Mouse (Mus musculus) embryonic facial prominence, embryonic 13.5 days (tissue): ENCODE measurements around the gene Tmem131. TPM values are rescaled to one million over a fixed set of nuclear protein-coding genes. Genes with fewer than 3 reads are reported as not detected.

Experiments used
- ATAC-seq: fragments of 200-750 bp; cut with Nextera tagmentation; 2 replicates; pipeline ENCODE4 v1.8.0; 2017; ENCODE audit warnings: low read depth; ENCODE audit not compliant: insufficient number of reproducible peaks, insufficient read depth, low FRiP score, low TSS enrichment
- H3K27ac ChIP-seq: fragments of 300-500 bp; sonication (generic); 2 replicates; pipeline ENCODE4 v1.5.1; 2015; ENCODE audit warnings: moderate library complexity, mild to moderate bottlenecking, inconsistent platforms
- H3K27me3 ChIP-seq: fragments of 300-500 bp; sonication (generic); 2 replicates; pipeline ENCODE4 v1.6.1; 2015; ENCODE audit warnings: mild to moderate bottlenecking, inconsistent platforms
- H3K36me3 ChIP-seq: fragments of 300-500 bp; sonication (generic); 2 replicates; pipeline ENCODE4 v1.6.1; 2015; ENCODE audit warnings: mild to moderate bottlenecking, inconsistent platforms
- H3K4me1 ChIP-seq: fragments of 300-500 bp; sonication (generic); 2 replicates; pipeline ENCODE4 v1.6.1; 2015; ENCODE audit warnings: inconsistent platforms
- H3K4me2 ChIP-seq: fragments of 300-500 bp; sonication (generic); 2 replicates; pipeline ENCODE4 v1.6.1; 2015; ENCODE audit warnings: moderate library complexity, mild to moderate bottlenecking, inconsistent platforms
- H3K4me3 ChIP-seq: fragments of 300-500 bp; sonication (generic); 2 replicates; pipeline ENCODE4 v1.5.1; 2015; ENCODE audit warnings: mild to moderate bottlenecking, inconsistent platforms
- H3K9ac ChIP-seq: fragments of 300-500 bp; sonication (generic); 2 replicates; pipeline ENCODE4 v1.6.1; 2015; ENCODE audit warnings: mild to moderate bottlenecking, inconsistent platforms
- H3K9me3 ChIP-seq: fragments of 300-500 bp; sonication (generic); 2 replicates; pipeline ENCODE4 v1.6.1; 2016; ENCODE audit warnings: inconsistent platforms
- WGBS: fragments of 180-500 bp; shearing (Covaris S2); methylation state at CpG from one replicate; pipeline ENCODE4 v1.1.7; 2015; ENCODE audit warnings: mixed read lengths; 5-methylcytosine and 5-hydroxymethylcytosine counted together
- polyA plus RNA-seq: library from polyadenylated mRNA; unstranded; fragments of >200 nt; fragmentation: Nextera tagmentation; extraction: Ambion mirVana; gene quantifications from 2 replicates; pipeline ENCODE4 v1.2.1, GENCODE M21; 2015

Tmem131 gene
- polyA plus RNA-seq, 1 experiment from 2014 or later, result 17.8 TPM

- no peak for ATAC-seq
- Histone ChIP-seq H3K9ac (no peak overlapping the region), H3K4me3 (no peak overlapping the region), H3K27me3 (no peaks in the 10 kb centered on the region), H3K4me1 (no peaks in the 10 kb centered on the region), H3K36me3 (peaks cover 89% of the 10 kb centered on the region), H3K27ac (no peak overlapping the region), H3K4me2 (no peak overlapping the region), H3K9me3 (no peaks in the 10 kb centered on the region)
- WGBS, result 93% methylated on average over 6 of the region's 6 CpGs
Measured at GRCm38 (mm10) chr1:36815166-36815565, 128.3 kb downstream of the Tmem131 start.

- 86% methylated on average over 5 of the region's 5 CpGs for WGBS
- peaks cover 91% of the 10 kb centered on the region for H3K36me3 ChIP-seq
- H3K9ac ChIP-seq, result no peak overlapping the region
- H3K4me3 ChIP-seq, result no peak overlapping the region
- H3K27ac ChIP-seq, result no peak overlapping the region
- no peaks in the 10 kb centered on the region for H3K27me3 ChIP-seq
- no peak for ATAC-seq
- H3K4me1 ChIP-seq, result no peaks in the 10 kb centered on the region
- H3K9me3 ChIP-seq, result no peaks in the 10 kb centered on the region
- H3K4me2 ChIP-seq, result no peak overlapping the region
Measured at GRCm38 (mm10) chr1:36814271-36814903, 129.1 kb downstream of the Tmem131 start.

DNA sequence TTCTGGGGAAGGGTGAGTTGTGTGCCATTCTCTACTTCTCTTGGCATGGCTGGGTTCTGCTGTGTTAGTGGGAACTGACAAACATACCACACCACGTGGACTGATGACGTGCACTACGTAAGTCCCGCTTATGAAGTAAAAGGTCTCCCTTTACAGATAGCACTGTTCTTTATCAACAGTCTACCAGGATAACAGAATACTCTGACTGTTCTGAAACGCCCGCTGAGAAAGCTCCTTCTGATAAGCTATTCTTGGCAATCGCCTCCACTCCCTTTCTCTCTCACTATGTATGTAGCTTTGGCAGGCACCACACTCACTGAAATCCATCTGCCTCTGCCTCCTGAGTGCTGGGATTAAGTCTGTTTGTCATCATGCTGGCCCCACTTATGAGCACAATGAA, 130.1 kb downstream of the Tmem131 start:
- 86% methylated on average over 7 of the region's 7 CpGs for WGBS

DNA sequence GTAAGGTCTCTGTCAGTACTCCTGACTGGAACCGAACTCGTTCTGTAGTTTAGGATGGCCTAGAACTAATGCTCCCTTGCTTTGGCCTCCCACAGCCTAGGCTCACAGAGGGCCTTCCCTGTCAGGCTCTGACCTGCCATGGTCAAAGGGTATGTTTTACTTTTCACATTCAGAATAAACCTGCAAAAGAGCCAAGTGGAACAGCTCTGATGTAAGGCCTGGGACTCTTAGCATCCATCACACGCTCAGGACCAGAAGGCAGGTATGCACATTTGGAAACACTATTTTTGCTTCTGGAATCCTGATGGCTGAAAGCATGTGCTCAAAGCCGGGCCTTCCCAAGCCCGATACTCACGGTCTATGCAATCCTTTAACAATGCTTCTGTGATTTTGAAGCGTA, 131.7 kb downstream of the Tmem131 start:
- H3K27me3 ChIP-seq, result no peaks in the 10 kb centered on the region
- no peak overlapping the region for H3K4me3 ChIP-seq
- no peaks in the 10 kb centered on the region for H3K4me1 ChIP-seq
- H3K9ac ChIP-seq, result no peak overlapping the region
- no peak overlapping the region for H3K27ac ChIP-seq
- H3K4me2 ChIP-seq, result no peak overlapping the region
- no peak for ATAC-seq
- WGBS, result 97% methylated on average over 7 of the region's 7 CpGs
- H3K36me3 ChIP-seq, result peaks cover 90% of the 10 kb centered on the region
- no peaks in the 10 kb centered on the region for H3K9me3 ChIP-seq

More for the DNA sequence above, 130.1 kb downstream of the Tmem131 start:
- H3K9me3 ChIP-seq, result no peaks in the 10 kb centered on the region
- H3K4me1 ChIP-seq, result no peaks in the 10 kb centered on the region
- H3K9ac ChIP-seq, result no peak overlapping the region
- no peak for ATAC-seq
- H3K27ac ChIP-seq, result no peak overlapping the region
- no peak overlapping the region for H3K4me3 ChIP-seq
- H3K36me3 ChIP-seq, result peaks cover 90% of the 10 kb centered on the region
- no peaks in the 10 kb centered on the region for H3K27me3 ChIP-seq
- H3K4me2 ChIP-seq, result no peak overlapping the region

GRCm38 (mm10) chr1:36807782-36808565, 135.5 kb downstream of the Tmem131 start:
- no peak overlapping the region for H3K4me3 ChIP-seq
- H3K27ac ChIP-seq, result no peak overlapping the region
- no peak overlapping the region for H3K4me2 ChIP-seq
- no peak for ATAC-seq
- H3K27me3 ChIP-seq, result no peaks in the 10 kb centered on the region
- 94% methylated on average over 14 of the region's 14 CpGs for WGBS
- H3K4me1 ChIP-seq, result no peaks in the 10 kb centered on the region
- peaks cover 96% of the 10 kb centered on the region for H3K36me3 ChIP-seq
- H3K9ac ChIP-seq, result no peak overlapping the region
- H3K9me3 ChIP-seq, result no peaks in the 10 kb centered on the region

GRCm38 (mm10) chr1:36807086-36807485, 136.4 kb downstream of the Tmem131 start:
- no peak overlapping the region for H3K9ac ChIP-seq
- H3K4me3 ChIP-seq, result no peak overlapping the region
- H3K27me3 ChIP-seq, result no peaks in the 10 kb centered on the region
- no peak for ATAC-seq
- no peaks in the 10 kb centered on the region for H3K4me1 ChIP-seq
- no peaks in the 10 kb centered on the region for H3K9me3 ChIP-seq
- WGBS, result 88% methylated on average over 1 of the region's 1 CpGs
- no peak overlapping the region for H3K27ac ChIP-seq
- no peak overlapping the region for H3K4me2 ChIP-seq
- H3K36me3 ChIP-seq, result peaks cover 95% of the 10 kb centered on the region

GRCm38 (mm10) chr1:36806181-36806905, 137.1 kb downstream of the Tmem131 start:
- H3K9ac ChIP-seq, result no peak overlapping the region
- no peaks in the 10 kb centered on the region for H3K9me3 ChIP-seq
- H3K27me3 ChIP-seq, result no peaks in the 10 kb centered on the region
- peaks cover 95% of the 10 kb centered on the region for H3K36me3 ChIP-seq
- H3K27ac ChIP-seq, result no peak overlapping the region
- no peaks in the 10 kb centered on the region for H3K4me1 ChIP-seq
- no peak overlapping the region for H3K4me3 ChIP-seq
- 98% methylated on average over 7 of the region's 7 CpGs for WGBS
- H3K4me2 ChIP-seq, result no peak overlapping the region
- ATAC-seq, result no peak

DNA sequence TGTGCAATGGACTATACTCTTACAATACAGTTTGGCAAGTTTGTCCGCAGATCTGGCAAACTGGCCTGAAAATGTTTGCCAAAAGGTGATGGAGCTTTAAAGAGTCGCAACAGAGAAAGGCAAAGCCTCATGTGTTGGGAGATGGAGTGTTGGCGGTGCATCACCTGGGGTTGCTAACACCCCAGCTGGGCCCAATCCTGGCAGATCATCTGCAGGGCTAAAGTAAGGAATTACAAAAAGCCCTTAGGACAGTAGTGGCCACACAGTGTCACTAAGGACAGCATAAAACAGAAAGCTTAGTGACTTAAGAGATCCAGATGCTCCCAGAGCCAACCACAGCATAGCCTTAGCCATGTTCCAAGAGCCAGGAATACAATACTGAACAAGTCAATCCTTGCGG, 138.6 kb downstream of the Tmem131 start:
- no peak for ATAC-seq
- H3K4me2 ChIP-seq, result no peak overlapping the region
- no peaks in the 10 kb centered on the region for H3K4me1 ChIP-seq
- WGBS, result 93% methylated on average over 4 of the region's 4 CpGs
- H3K27me3 ChIP-seq, result no peaks in the 10 kb centered on the region
- no peak overlapping the region for H3K27ac ChIP-seq
- no peaks in the 10 kb centered on the region for H3K9me3 ChIP-seq
- no peak overlapping the region for H3K9ac ChIP-seq
- no peak overlapping the region for H3K4me3 ChIP-seq
- H3K36me3 ChIP-seq, result peaks cover 91% of the 10 kb centered on the region

GRCm38 (mm10) chr1:36804259-36804658, 139.2 kb downstream of the Tmem131 start:
- Histone ChIP-seq H3K36me3 (peaks cover 91% of the 10 kb centered on the region), H3K4me3 (no peak overlapping the region), H3K9ac (no peak overlapping the region), H3K27me3 (no peaks in the 10 kb centered on the region), H3K9me3 (no peaks in the 10 kb centered on the region), H3K4me1 (no peaks in the 10 kb centered on the region), H3K4me2 (no peak overlapping the region), H3K27ac (no peak overlapping the region)
- WGBS, result 49% methylated on average over 9 of the region's 9 CpGs
- ATAC-seq, result no peak

GRCm38 (mm10) chr1:36800379-36801011, 143.0 kb downstream of the Tmem131 start:
- no peak overlapping the region for H3K9ac ChIP-seq
- peaks cover 92% of the 10 kb centered on the region for H3K36me3 ChIP-seq
- H3K4me3 ChIP-seq, result no peak overlapping the region
- no peaks in the 10 kb centered on the region for H3K4me1 ChIP-seq
- no peak for ATAC-seq
- H3K4me2 ChIP-seq, result no peak overlapping the region
- H3K27me3 ChIP-seq, result no peaks in the 10 kb centered on the region
- H3K27ac ChIP-seq, result no peak overlapping the region
- no peaks in the 10 kb centered on the region for H3K9me3 ChIP-seq
- 85% methylated on average over 3 of the region's 3 CpGs for WGBS

DNA sequence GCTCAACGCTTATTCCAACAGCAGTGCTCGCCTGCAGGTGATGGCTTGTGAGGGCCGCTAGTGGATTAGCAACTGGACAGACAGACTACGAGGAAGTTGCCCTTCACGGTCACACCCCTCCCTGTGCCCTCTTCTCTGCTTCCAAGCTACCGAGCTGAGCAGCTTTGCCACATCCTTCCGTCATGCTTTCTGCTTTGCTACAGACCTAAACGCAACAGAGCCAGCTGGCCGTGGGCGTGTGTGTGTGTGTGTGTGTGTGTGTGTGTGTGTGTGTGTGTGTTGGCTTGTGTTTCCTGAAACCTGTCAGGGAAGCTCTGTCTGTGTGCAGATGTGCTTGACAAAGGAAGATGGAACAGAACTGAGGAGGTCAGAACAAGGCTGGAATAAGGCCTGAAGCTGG, 146.0 kb downstream of the Tmem131 start:
- no peaks in the 10 kb centered on the region for H3K27me3 ChIP-seq
- H3K9ac ChIP-seq, result no peak overlapping the region
- peaks cover 95% of the 10 kb centered on the region for H3K36me3 ChIP-seq
- no peak overlapping the region for H3K4me2 ChIP-seq
- no peaks in the 10 kb centered on the region for H3K4me1 ChIP-seq
- WGBS, result 84% methylated on average over 10 of the region's 10 CpGs
- ATAC-seq, result no peak
- no peak overlapping the region for H3K27ac ChIP-seq
- H3K9me3 ChIP-seq, result no peaks in the 10 kb centered on the region
- no peak overlapping the region for H3K4me3 ChIP-seq
